Mouse (Mus musculus): ENCODE results near the gene Card10.

The Card10 gene

GRCm38 (mm10) chr15:78771531-78772367, 31.1 kb downstream of the Card10 start:
- peak; percentile 76 for DNase-seq

- DNase-seq: no peak
These were observed 31.9 kb downstream of the Card10 start for GRCm38 (mm10) chr15:78770983-78771355.

- DNase-seq: no peak
These were observed 32.4 kb downstream of the Card10 start for GRCm38 (mm10) chr15:78770234-78770982.

- DNase-seq: no peak
These were observed 33.8 kb downstream of the Card10 start for GRCm38 (mm10) chr15:78769064-78769463.

- DNase-seq: no peak
These were observed 39.1 kb downstream of the Card10 start for GRCm38 (mm10) chr15:78763704-78764103.

- no peak for DNase-seq
These were observed 39.6 kb downstream of the Card10 start for GRCm38 (mm10) chr15:78763210-78763609.

- no peak for DNase-seq
These were observed 41.7 kb downstream of the Card10 start for GRCm38 (mm10) chr15:78761112-78761511.

- DNase-seq: no peak
These were observed 44.7 kb downstream of the Card10 start for GRCm38 (mm10) chr15:78758132-78758531.

- DNase-seq: peak; percentile 44
These were observed 46.7 kb downstream of the Card10 start for GRCm38 (mm10) chr15:78755966-78756725.

GRCm38 (mm10) chr15:78755226-78755625, 47.6 kb downstream of the Card10 start:
- DNase-seq: no peak

- DNase-seq: no peak
These were observed 48.7 kb downstream of the Card10 start for GRCm38 (mm10) chr15:78754144-78754543.

- DNase-seq: no peak
These were observed 49.9 kb downstream of the Card10 start for GRCm38 (mm10) chr15:78752991-78753390.

GRCm38 (mm10) chr15:78750608-78751350, 52.1 kb downstream of the Card10 start:
- DNase-seq: no peak

- DNase-seq: peak; percentile 74
These were observed 53.0 kb downstream of the Card10 start for GRCm38 (mm10) chr15:78749855-78750254.

- DNase-seq: peak; percentile 84
These were observed 58.6 kb downstream of the Card10 start for GRCm38 (mm10) chr15:78744206-78744605.

GRCm38 (mm10) chr15:78742831-78743230, 60.0 kb downstream of the Card10 start:
- no peak for DNase-seq

GRCm38 (mm10) chr15:78740662-78741061, 62.2 kb downstream of the Card10 start:
- DNase-seq: no peak

- DNase-seq: no peak
These were observed 65.7 kb downstream of the Card10 start for GRCm38 (mm10) chr15:78737146-78737545.

- DNase-seq: no peak
These were observed 66.2 kb downstream of the Card10 start for GRCm38 (mm10) chr15:78736681-78737100.

- no peak for DNase-seq
These were observed 66.7 kb downstream of the Card10 start for GRCm38 (mm10) chr15:78736181-78736579.

GRCm38 (mm10) chr15:78735431-78736180, 67.2 kb downstream of the Card10 start:
- peak; percentile 57 for DNase-seq

GRCm38 (mm10) chr15:78731830-78732229, 71.0 kb downstream of the Card10 start:
- no peak for DNase-seq
